Mouse (Mus musculus) T-cell, adult 2 months (primary cell): ENCODE measurements around the gene Cdhr3.
A peak's percentile ranks its signal among the peaks of the same experiment; 100 is the strongest.

Experiments
- DNase-seq: peaks from one replicate; pipeline ENCODE4 v3.0.0; 2022; ENCODE audit warnings: low spot score

Cdhr3 gene

DNA sequence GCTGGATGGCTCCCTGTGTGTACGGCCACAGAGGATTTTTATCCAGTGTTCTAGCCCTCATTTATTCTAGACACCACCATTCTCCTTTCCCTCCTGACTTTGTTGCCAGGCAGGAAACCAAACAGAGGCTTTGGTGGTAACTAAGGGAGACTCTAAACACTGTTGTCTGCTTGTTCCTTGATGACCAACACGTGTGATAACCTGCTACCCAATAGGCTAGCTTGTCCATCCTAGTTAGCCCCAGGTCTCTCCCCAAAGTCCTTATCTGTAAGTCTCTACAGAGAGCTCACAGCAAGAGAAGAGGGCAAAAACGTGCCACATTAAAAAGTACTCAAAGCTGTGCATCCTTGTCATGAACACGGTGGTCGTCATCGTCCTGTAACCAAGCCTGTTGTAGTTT is at the start of gene Cdhr3:
TSS of gene Cdhr3 (minus strand) at position 101 of the 400 bp plus-strand sequence.
- DNase-seq, result no peak

DNA sequence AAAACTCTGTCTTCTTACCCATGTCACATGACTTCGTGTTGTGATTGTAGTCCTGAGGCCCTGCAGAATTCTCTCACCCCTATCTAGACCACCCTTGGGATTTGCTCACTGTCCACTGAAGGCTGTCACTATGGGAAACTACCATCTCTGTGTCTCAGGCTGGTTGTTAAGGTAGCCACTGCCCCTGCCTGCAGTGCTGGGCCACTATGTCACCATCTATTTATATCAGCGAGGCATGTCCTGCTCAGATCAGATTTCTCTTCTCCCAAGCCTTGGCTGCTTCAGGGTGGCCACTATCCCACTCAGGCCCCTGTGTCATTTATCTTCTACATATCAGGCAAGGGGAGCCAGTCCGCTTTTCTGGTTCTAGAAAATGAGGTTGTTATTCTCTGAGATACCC is 46.4 kb upstream of the Cdhr3 start:
- no peak for DNase-seq

GRCm38 (mm10) chr12:33137857-33138256 is 45.2 kb upstream of the Cdhr3 start:
- DNase-seq, result no peak

DNA sequence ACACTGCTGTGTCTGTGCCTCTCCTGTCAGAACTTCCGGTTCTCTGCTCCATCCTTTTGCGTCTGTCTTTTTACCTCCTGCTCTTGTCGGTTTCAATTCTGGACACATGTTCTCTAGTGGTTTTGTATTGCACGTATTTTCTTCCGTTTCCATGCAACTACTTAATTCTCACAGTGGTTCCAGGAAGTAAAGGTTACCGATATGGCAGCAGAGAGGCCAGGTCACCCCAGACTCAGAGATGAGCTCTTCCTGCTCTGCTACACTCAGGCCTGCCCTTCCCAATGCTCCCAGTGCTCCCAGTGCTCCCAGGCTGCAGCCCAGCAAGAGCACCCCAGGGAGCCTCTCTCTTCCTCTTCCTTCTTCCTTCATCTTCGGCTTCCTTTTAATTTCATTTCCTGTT is 39.1 kb upstream of the Cdhr3 start:
- DNase-seq, result peak; percentile 67

GRCm38 (mm10) chr12:33130401-33130800 is 37.7 kb upstream of the Cdhr3 start:
- DNase-seq, result no peak

DNA sequence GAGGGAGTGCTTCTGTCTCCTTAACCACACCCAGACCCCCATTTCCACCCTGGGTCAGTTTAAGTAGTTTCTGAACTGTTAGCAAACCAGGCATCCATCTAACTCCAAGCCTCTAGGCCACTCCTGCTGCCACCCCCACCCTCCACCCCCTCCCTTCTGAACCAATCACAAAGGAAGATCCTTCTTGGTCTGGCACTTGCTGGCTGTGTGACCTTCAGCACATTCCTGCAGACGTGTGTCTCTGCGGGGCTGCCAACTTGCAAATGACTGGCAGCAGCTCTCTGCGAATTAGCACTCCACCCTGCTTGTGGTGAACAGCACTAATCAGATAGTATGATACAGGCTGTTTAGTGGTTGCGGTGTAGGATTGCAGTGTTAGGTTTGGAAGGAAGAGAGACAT is 36.7 kb upstream of the Cdhr3 start:
- no peak for DNase-seq

DNA sequence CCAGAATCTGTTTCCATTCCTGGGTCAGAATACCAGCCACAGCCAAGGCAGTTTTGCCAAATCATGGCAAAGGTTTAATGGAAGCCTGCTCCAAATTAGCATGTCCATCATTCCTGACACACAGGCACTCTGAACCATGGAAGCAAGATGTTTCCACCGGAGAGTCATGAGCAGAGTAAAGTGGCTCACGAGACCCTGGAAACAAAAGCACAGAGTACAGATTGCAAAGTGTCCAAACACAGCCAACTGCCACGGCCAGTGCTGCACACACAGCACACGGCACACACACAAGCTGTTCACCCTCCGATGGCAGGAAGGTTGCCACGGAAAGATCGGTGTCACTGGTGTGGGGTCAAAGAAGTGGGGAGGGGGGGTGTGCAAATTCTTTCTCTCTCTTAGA is 36.0 kb upstream of the Cdhr3 start:
- no peak for DNase-seq

DNA sequence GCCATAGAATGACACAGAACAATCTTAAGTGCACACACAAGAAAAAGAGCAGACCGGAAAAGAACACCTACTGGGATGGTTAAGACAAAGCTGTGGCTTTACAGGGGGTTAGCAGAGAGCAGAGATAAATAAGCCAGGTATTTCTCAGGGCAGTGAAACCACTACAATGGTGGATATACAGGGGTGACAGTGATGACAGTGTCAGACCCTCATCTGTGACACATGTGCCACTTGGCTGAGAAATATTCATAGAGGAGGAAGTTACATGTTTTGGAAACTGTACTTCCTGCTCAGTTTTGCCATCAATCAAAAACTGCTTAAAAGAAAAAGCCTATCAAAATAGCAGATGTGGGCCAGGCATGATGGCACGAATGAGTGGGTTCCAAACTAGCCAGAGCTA is 35.4 kb upstream of the Cdhr3 start:
- DNase-seq, result no peak

DNA sequence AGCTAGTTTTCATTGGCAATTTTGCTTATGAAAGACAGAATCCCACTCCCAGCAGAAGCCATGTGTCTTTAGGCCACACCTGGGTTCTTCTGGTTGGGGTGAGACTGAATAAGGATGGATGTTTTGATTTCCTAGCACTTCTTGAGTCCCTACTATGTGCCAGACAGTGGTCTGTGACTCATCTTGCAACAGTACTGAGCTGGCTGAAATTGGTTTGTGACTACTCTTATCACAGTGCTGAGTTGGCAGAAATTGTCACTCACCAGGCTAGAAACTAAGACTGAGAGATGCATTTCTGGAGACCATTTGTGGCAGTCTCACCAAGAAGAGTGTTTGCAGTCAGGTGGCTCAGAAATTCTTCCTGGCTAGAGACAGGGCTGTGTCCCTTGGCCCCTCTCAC is 33.6 kb upstream of the Cdhr3 start:
- no peak for DNase-seq

- DNase-seq, result no peak
These were observed 33.0 kb upstream of the Cdhr3 start for GRCm38 (mm10) chr12:33125594-33126227.

- DNase-seq, result no peak
These were observed 26.1 kb upstream of the Cdhr3 start for GRCm38 (mm10) chr12:33118624-33119301.

DNA sequence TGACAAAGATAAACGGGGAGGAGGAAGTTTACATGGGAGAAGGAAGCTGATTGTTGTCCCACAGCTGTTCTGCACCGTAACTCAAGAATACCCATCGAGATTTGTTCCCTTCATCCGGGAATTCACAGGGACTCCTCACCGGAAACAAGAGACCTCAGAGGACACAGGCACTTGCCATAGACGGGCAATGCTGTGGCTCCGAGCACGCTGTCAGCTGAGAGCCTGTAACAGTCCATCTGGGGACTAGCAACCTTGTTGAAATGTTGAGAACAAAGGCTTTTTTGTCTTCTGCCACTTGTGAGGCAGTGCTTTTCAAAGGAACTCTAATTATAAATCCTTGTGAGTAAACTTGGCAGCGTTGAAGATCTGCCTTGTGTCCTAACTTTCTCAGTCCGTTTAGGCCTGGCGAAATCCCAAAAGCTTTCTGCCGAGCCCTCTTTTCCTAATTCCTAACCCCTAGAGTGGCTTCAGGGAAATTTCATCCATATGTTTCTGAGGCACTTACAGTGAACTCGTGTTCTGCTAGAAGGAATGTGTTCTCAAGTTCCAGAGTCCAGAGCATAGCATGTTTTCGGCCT is 18.3 kb upstream of the Cdhr3 start:
- DNase-seq, result no peak

DNA sequence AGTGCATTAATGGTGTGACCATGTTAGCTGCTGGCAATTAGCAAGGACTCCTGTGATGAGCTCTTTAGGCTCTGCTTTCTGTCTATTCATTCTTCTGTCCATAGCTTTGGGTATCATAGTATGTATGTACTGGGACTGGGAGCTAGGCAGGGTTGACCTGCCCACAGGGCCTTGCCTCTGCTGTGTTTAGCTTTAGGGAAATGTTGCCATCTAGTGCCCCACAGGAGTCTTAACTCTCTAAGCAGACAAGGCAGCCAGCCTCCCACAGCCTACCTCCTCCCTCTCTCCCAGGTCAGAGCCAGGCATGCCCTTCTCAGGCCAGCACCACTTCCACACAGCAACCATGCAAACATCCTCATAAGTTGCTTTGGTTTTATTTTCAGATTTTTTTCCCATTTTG is 16.9 kb upstream of the Cdhr3 start:
- peak; percentile 18 for DNase-seq

- no peak for DNase-seq
These were observed 13.9 kb upstream of the Cdhr3 start for GRCm38 (mm10) chr12:33106438-33107167.

DNA sequence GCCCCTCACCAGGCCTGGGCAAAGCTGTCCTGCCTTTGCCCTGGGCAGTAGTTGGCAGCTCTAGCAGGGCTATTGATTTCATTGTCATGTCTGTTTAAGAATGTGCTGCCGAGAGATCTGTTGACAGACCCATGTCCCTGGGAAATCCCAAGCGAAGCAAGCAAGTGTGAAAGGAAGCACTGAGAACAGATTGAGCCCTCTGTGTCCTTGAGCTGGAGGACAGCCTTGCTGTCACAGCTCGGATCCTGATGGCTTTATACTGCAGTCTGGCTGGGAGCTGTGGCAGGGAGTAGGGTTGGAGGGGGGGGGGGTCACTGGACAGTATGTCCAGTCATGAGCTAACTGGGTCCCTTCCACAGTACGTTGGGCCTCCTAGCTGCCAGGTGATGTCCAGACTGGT is 13.0 kb upstream of the Cdhr3 start:
- DNase-seq, result no peak

DNA sequence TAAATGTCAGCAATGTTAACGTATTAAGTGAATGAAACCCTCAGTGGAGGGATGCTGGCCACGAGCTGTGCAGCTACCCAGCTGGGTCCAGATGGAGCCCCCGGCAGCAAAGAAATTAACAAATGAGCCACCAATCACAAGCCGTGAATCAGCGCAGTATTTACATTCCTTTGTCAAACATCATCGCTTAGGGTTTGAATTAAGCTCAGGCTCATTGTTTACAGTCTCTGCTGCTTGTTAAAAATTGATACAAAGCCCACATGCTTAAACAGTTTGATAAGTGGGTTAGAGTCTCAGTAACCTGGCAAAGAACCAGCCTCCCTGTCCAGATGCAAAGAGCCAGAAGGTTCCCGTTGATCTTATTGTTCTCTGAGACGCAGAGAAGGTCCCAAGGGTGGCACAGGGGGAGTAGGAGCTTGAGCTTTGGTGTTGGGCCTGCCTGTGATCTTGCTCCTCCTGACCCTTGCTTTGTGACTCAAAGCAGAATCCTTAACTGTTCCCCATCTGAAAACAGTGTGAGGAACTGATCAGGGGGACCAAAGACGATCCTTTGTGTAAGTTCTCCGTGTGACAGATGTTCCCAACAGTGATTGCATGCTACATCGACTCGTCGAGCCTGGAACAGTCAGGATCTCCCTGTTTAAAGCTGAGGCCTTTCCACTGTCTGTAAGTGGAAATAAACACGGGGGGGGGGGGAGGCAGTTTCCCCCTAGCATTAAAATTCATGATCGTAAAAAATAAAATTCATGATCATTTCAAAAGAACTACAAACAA is 9.9 kb upstream of the Cdhr3 start:
- DNase-seq, result no peak

DNA sequence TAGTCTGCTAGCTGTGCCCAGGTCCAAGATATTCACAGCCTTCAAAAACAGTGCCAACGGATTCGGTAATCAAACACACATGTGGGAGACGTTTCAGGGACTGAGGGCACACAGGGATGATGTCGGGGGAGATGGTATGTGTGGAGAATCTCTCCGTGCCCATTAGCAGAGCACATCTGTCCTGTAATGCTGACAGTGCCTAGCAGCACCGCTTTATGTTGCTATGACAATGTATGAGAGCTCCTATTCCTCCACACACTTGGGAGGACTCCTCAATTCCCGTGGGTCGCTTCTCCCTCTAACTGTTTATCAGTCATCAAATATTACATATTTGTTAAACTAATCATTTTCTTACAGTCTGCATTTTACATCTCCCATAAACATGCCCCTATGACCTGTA is 9.0 kb upstream of the Cdhr3 start:
- no peak for DNase-seq

GRCm38 (mm10) chr12:33096017-33096416 is 3.3 kb upstream of the Cdhr3 start:
- DNase-seq, result no peak

GRCm38 (mm10) chr12:33092196-33092595 is 479 bp downstream of the Cdhr3 start:
- DNase-seq, result no peak

DNA sequence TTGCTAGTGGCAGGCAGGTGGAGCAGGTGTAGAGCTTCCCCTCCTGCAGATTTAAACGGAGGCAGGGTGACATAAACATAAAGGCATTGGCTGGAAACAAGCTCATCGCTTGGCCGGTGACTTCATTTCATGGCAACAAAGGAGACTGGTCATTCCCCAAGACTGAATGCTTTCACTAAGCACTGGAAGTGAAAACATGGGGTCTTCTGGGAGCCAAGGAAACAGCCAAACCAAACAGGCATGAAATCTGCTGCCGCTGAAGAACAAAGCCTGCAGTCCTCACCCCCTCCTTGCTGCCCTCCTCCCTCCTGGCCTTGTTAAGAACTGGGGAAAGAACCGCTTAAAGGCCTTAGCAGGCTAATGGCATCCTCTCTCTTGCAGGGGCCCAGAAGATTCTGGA is 6.5 kb downstream of the Cdhr3 start:
- DNase-seq, result no peak

GRCm38 (mm10) chr12:33084683-33085082 is 8.0 kb downstream of the Cdhr3 start:
- no peak for DNase-seq

DNA sequence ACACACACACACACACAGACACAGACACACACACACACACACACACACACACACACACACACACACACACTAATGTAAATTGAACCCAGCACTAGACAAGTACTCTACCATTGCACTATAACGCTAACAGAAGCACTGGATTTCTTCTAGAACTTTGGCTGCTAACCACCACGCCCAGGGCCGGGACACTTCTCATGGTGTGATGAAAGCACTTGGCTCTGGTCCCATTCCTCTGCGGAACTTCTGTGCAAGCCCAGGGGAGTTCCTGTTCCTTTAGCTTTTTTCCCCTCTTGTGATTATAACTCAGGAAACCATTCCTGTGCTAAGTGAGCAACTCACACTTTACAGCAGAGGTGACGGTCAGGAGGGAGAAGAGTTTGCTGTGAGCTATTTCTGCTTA is 9.3 kb downstream of the Cdhr3 start:
- no peak for DNase-seq
